11 mouse cellular contexts compared by ENCODE assay signal in the genomic region with DNA sequence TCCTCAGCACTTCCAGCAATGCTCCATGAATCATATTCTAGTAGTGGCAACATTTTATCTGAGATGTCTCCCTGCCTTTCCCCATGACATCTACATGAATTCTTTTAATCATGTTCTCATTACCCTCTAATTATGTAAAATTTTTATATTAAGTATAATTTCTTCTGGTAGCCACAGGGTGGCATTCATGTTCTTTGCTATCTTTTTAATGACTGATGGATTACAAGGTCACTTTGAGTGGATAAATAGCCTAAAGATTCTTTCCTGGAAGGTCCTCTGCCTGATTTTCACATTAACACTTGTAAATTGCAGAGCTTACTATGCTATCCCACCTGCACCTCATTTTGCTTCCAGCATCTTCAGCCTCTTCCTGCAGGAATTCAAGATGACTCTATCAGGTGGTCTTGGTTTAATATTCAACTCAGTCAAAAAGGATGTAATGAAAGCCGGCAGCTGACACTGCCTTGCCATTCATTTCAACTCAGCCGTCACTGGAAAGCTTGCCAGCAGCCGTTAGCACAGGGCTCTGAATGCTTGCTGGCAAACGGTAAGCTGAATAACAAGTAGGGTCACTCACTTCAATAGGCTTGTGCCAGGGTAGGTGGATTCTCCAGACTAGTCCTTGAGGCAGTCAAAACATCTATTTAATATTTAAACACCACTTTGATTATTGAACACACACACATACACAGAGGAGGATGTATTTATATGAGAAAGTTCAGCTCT.
DNase-seq lines count a peak whose midpoint lies in the region; ATAC-seq lines count a peak whose summit lies in the region.
"Had no signal": no experiment of that assay in that cellular context is flagged by ENCODE, and none has a peak within 500 bp of the region (broad histone marks: within the 10 kb centered on the region; RNA-seq: fewer than 3 reads in every experiment).

No protein-coding gene starts in this region.

- H3K4me1 ChIP-seq in forebrain, embryonic 12.5 days = peaks cover 4% of the 10 kb centered on the region
- no peaks in the 10 kb centered on the region for H3K4me1 ChIP-seq in forebrain, embryonic 10.5 days
- H3K4me1 ChIP-seq in midbrain, embryonic 11.5 days (ENCODE audit: control insufficient read depth, insufficient read depth, low read length) = no peaks in the 10 kb centered on the region
- H3K4me1 ChIP-seq in midbrain, embryonic 10.5 days = peaks cover 4% of the 10 kb centered on the region; the same call in 1 of the 2 replicates
- H3K4me1 ChIP-seq: embryonic facial prominence, embryonic 15.5 days; limb, embryonic 13.5 days had no signal

- H3K27ac ChIP-seq in forebrain, embryonic 12.5 days = no peak overlapping the region
- H3K27ac ChIP-seq in forebrain, embryonic 10.5 days = no peak overlapping the region
- no peak overlapping the region for H3K27ac ChIP-seq in midbrain, embryonic 11.5 days (ENCODE audit: low read depth, low read length)
- no peak overlapping the region for H3K27ac ChIP-seq in midbrain, embryonic 10.5 days (replicated peaks)
- H3K27ac ChIP-seq: embryonic facial prominence, embryonic 15.5 days; limb, embryonic 13.5 days had no signal

- ATAC-seq in forebrain, embryonic 12.5 days (ENCODE audit: low FRiP score) = peak; percentile 44; the same call in 1 of the 2 replicates
- peak; percentile 66 for ATAC-seq in midbrain, embryonic 11.5 days (ENCODE audit: low FRiP score)
- ATAC-seq in CD4-positive, CD25-positive, alpha-beta regulatory T cell, adult 4 months = no peak
- ATAC-seq: inflammation-experienced regulatory T-cells, adult 6 months had no signal

- H3K4me3 ChIP-seq in forebrain, embryonic 12.5 days (replicated peaks) = no peak overlapping the region
- H3K4me3 ChIP-seq in forebrain, embryonic 10.5 days = no peak overlapping the region
- H3K4me3 ChIP-seq in midbrain, embryonic 11.5 days (ENCODE audit: low read depth, low read length) = no peak overlapping the region
- no peak overlapping the region for H3K4me3 ChIP-seq in midbrain, embryonic 10.5 days
- H3K4me3 ChIP-seq: embryonic facial prominence, embryonic 15.5 days; limb, embryonic 13.5 days had no signal

- H3K9ac ChIP-seq in forebrain, embryonic 12.5 days = no peak overlapping the region
- no peak overlapping the region for H3K9ac ChIP-seq in midbrain, embryonic 11.5 days (ENCODE audit: low read length)
- H3K9ac ChIP-seq: embryonic facial prominence, embryonic 15.5 days; limb, embryonic 13.5 days had no signal

- no peaks in the 10 kb centered on the region for H3K9me3 ChIP-seq in forebrain, embryonic 12.5 days
- no peaks in the 10 kb centered on the region for H3K9me3 ChIP-seq in forebrain, embryonic 10.5 days
- H3K9me3 ChIP-seq in midbrain, embryonic 11.5 days (ENCODE audit: control insufficient read depth, low read length) = no peaks in the 10 kb centered on the region
- H3K9me3 ChIP-seq in midbrain, embryonic 10.5 days (replicated peaks) = no peaks in the 10 kb centered on the region
- H3K9me3 ChIP-seq: embryonic facial prominence, embryonic 15.5 days; limb, embryonic 13.5 days had no signal

- no peak for DNase-seq in forebrain, embryonic 10.5 days (ENCODE audit: extremely low spot score, low spot score)
- no peak for DNase-seq in midbrain, embryonic 11.5 days (ENCODE audit: low spot score, missing footprints)
- no peak for DNase-seq in midbrain, embryonic 10.5 days (ENCODE audit: low spot score)
- peak; percentile 1 for DNase-seq in kidney, postnatal 14 days
- peak; percentile 16 for DNase-seq in retina, embryonic 14.5 days (ENCODE audit: low spot score)
- no peak for DNase-seq in liver

- H3K36me3 ChIP-seq in forebrain, embryonic 12.5 days (replicated peaks) = no peaks in the 10 kb centered on the region
- no peaks in the 10 kb centered on the region for H3K36me3 ChIP-seq in forebrain, embryonic 10.5 days (replicated peaks)
- no peaks in the 10 kb centered on the region for H3K36me3 ChIP-seq in midbrain, embryonic 11.5 days (ENCODE audit: control insufficient read depth, insufficient read depth, low read length)
- no peaks in the 10 kb centered on the region for H3K36me3 ChIP-seq in midbrain, embryonic 10.5 days
- H3K36me3 ChIP-seq: embryonic facial prominence, embryonic 15.5 days; limb, embryonic 13.5 days had no signal

- H3K27me3 ChIP-seq in forebrain, embryonic 12.5 days = no peaks in the 10 kb centered on the region
- no peaks in the 10 kb centered on the region for H3K27me3 ChIP-seq in forebrain, embryonic 10.5 days (ENCODE audit: poor library complexity, severe bottlenecking)
- H3K27me3 ChIP-seq in midbrain, embryonic 11.5 days (ENCODE audit: control insufficient read depth, insufficient read depth, low read length) = no peaks in the 10 kb centered on the region
- no peaks in the 10 kb centered on the region for H3K27me3 ChIP-seq in midbrain, embryonic 10.5 days (ENCODE audit: low read depth, poor library complexity, severe bottlenecking)
- H3K27me3 ChIP-seq: embryonic facial prominence, embryonic 15.5 days had no signal

- no peak overlapping the region for H3K4me2 ChIP-seq in forebrain, embryonic 12.5 days
- H3K4me2 ChIP-seq in midbrain, embryonic 11.5 days = no peak overlapping the region
- H3K4me2 ChIP-seq: embryonic facial prominence, embryonic 15.5 days; limb, embryonic 13.5 days had no signal

- WGBS in forebrain, embryonic 12.5 days = 8% methylated on average over 4 of the region's 4 CpGs
- WGBS in forebrain, embryonic 10.5 days = 51% methylated on average over 4 of the region's 4 CpGs
- WGBS in midbrain, embryonic 11.5 days = 15% methylated on average over 4 of the region's 4 CpGs
- 33% methylated on average over 4 of the region's 4 CpGs for WGBS in midbrain, embryonic 10.5 days

Comparison
In these comparisons a context has a peak if more than half of its experiments do, and no peak if none do; other contexts are left out.
1. DNase-seq: peak in kidney, postnatal 14 days (single experiment) and retina, embryonic 14.5 days (single experiment); none in forebrain, embryonic 10.5 days (single experiment), midbrain, embryonic 11.5 days (single experiment), midbrain, embryonic 10.5 days (single experiment) and liver (single experiment).